Mouse (Mus musculus): ENCODE data around the gene Ccdc82. TPM values are rescaled to one million over a fixed set of nuclear protein-coding genes. Genes with fewer than 3 reads are reported as not detected.

The Ccdc82 gene
- 15.0 and 15.1 TPM in 2 replicates for polyA plus RNA-seq (2015; fragmentation: Nextera tagmentation; extraction: Ambion mirVana)

DNA sequence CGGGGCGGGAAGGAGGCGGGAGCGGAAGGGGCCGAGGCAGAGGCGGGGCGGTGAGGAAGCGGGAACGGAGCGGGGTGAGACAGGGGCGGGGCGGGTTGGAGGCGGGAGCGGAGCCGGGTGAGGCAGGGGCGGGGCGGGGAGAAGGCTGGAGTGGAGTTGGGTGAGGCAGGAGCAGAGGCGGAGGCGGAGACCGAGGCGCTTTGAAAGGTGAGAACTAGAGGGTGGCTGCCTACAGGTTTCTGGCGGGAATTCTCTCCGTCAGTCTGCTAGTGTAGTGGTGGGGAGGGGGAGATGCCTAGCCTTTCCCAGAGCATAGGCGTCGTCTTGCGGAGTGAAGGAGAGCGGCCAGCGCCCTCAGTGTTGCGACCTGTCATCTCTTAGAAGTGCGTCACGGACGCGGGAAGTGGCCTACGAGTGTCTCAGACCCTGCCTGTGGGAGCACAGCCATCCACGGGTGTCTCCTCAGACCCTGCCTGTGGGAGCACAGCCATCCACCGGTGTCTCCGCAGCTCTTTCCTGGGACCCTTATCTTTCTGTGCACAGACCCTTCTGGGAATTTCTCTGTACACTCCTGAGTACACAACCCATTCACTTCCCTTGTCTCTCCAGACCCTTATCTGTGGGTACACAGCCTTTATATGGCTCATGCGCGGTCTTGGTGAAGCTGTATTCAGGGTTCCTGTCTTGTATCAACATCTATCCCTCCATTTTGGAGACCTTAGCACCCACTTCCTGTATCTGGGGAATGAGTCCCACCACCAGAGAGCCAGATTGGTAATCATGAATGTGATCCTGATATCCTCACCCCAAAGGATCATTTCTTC, at the start of gene Ccdc82:
Ccdc82 (plus strand) TSS at position 141 of the 824 bp plus-strand sequence.
- H3K36me3 ChIP-seq (ENCODE audit: control insufficient read depth, insufficient read depth, low read length), result no peaks in the 10 kb centered on the region
- peak within 1 kb of the TSS; percentile 64 for H3K9ac ChIP-seq (ENCODE audit: low read depth, low read length)
- H3K27me3 ChIP-seq (ENCODE audit: control insufficient read depth, insufficient read depth, low read depth, low read length), result no peaks in the 10 kb centered on the region
- peaks cover 21% of the 10 kb centered on the region for H3K4me1 ChIP-seq (ENCODE audit: control insufficient read depth, insufficient read depth, low read length)
- peak within 1 kb of the TSS; percentile 78 for H3K27ac ChIP-seq (ENCODE audit: low read length)
- H3K4me3 ChIP-seq (ENCODE audit: low read depth, low read length), result peak within 1 kb of the TSS; percentile 54
- WGBS, result 2% methylated on average over 26 of the region's 39 CpGs
- peak within 1 kb of the TSS; percentile 69 for H3K4me2 ChIP-seq (ENCODE audit: low read length)
- H3K9me3 ChIP-seq (replicated peaks; ENCODE audit: control insufficient read depth, low read length, poor library complexity, severe bottlenecking), result no peaks in the 10 kb centered on the region
- peak; percentile 97 for ATAC-seq

DNA sequence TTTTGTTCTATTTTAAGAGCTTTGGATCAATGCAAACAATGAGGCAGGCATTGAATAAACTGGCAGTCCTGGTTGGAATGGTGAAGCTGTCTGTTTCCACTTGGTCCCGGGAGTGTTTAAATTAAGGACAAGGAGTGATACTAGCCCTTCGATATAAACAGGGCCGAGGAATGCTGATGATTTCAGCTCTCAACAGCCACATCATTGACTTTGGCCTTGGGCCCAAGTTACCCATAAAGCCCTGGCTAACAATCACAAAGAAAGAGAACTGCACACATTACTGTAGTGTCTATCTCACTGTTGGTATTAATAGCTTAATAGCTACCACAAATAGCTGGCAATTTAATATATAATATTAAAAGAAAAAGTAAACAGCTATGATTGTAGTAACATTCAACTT, 46.7 kb upstream of the Ccdc82 start:
- ATAC-seq, result no peak
- Histone ChIP-seq H3K27me3 (ENCODE audit: control insufficient read depth, insufficient read depth, low read depth, low read length) (no peaks in the 10 kb centered on the region), H3K4me3 (ENCODE audit: low read depth, low read length) (no peak overlapping the region), H3K4me1 (ENCODE audit: control insufficient read depth, insufficient read depth, low read length) (no peaks in the 10 kb centered on the region), H3K9me3 (replicated peaks; ENCODE audit: control insufficient read depth, low read length, poor library complexity, severe bottlenecking) (no peaks in the 10 kb centered on the region), H3K36me3 (ENCODE audit: control insufficient read depth, insufficient read depth, low read length) (no peaks in the 10 kb centered on the region), H3K27ac (ENCODE audit: low read length) (no peak overlapping the region), H3K9ac (ENCODE audit: low read depth, low read length) (no peak overlapping the region), H3K4me2 (ENCODE audit: low read length) (no peak overlapping the region)
- WGBS, result 71% methylated on average over 3 of the region's 3 CpGs

- WGBS, result 94% methylated on average over 1 of the region's 1 CpGs
- Histone ChIP-seq H3K9me3 (replicated peaks; ENCODE audit: control insufficient read depth, low read length, poor library complexity, severe bottlenecking) (no peaks in the 10 kb centered on the region), H3K27ac (ENCODE audit: low read length) (no peak overlapping the region), H3K27me3 (ENCODE audit: control insufficient read depth, insufficient read depth, low read depth, low read length) (no peaks in the 10 kb centered on the region), H3K36me3 (ENCODE audit: control insufficient read depth, insufficient read depth, low read length) (no peaks in the 10 kb centered on the region), H3K4me3 (ENCODE audit: low read depth, low read length) (no peak overlapping the region), H3K4me1 (ENCODE audit: control insufficient read depth, insufficient read depth, low read length) (no peaks in the 10 kb centered on the region), H3K4me2 (ENCODE audit: low read length) (no peak overlapping the region), H3K9ac (ENCODE audit: low read depth, low read length) (no peak overlapping the region)
- ATAC-seq, result no peak
Measured at GRCm38 (mm10) chr9:13203109-13203508, 43.6 kb upstream of the Ccdc82 start.

- no peak for ATAC-seq
- Histone ChIP-seq H3K4me2 (ENCODE audit: low read length) (no peak overlapping the region), H3K36me3 (ENCODE audit: control insufficient read depth, insufficient read depth, low read length) (no peaks in the 10 kb centered on the region), H3K27ac (ENCODE audit: low read length) (no peak overlapping the region), H3K9me3 (replicated peaks; ENCODE audit: control insufficient read depth, low read length, poor library complexity, severe bottlenecking) (no peaks in the 10 kb centered on the region), H3K4me1 (ENCODE audit: control insufficient read depth, insufficient read depth, low read length) (no peaks in the 10 kb centered on the region), H3K27me3 (ENCODE audit: control insufficient read depth, insufficient read depth, low read depth, low read length) (no peaks in the 10 kb centered on the region), H3K4me3 (ENCODE audit: low read depth, low read length) (no peak overlapping the region), H3K9ac (ENCODE audit: low read depth, low read length) (no peak overlapping the region)
- 88% methylated on average over 5 of the region's 5 CpGs for WGBS
Measured at GRCm38 (mm10) chr9:13203681-13204080, 43.1 kb upstream of the Ccdc82 start.

- Histone ChIP-seq H3K4me2 (ENCODE audit: low read length) (no peak overlapping the region), H3K4me3 (ENCODE audit: low read depth, low read length) (no peak overlapping the region), H3K27me3 (ENCODE audit: control insufficient read depth, insufficient read depth, low read depth, low read length) (no peaks in the 10 kb centered on the region), H3K4me1 (ENCODE audit: control insufficient read depth, insufficient read depth, low read length) (no peaks in the 10 kb centered on the region), H3K9ac (ENCODE audit: low read depth, low read length) (no peak overlapping the region), H3K9me3 (replicated peaks; ENCODE audit: control insufficient read depth, low read length, poor library complexity, severe bottlenecking) (no peaks in the 10 kb centered on the region), H3K27ac (ENCODE audit: low read length) (no peak overlapping the region), H3K36me3 (ENCODE audit: control insufficient read depth, insufficient read depth, low read length) (no peaks in the 10 kb centered on the region)
- ATAC-seq, result no peak
- WGBS, result 31% methylated on average over 2 of the region's 2 CpGs
Measured at GRCm38 (mm10) chr9:13206369-13206768, 40.4 kb upstream of the Ccdc82 start.

- Histone ChIP-seq H3K9ac (ENCODE audit: low read depth, low read length) (no peak overlapping the region), H3K4me3 (ENCODE audit: low read depth, low read length) (no peak overlapping the region), H3K27ac (ENCODE audit: low read length) (no peak overlapping the region), H3K27me3 (ENCODE audit: control insufficient read depth, insufficient read depth, low read depth, low read length) (no peaks in the 10 kb centered on the region), H3K36me3 (ENCODE audit: control insufficient read depth, insufficient read depth, low read length) (no peaks in the 10 kb centered on the region), H3K4me2 (ENCODE audit: low read length) (no peak overlapping the region), H3K4me1 (ENCODE audit: control insufficient read depth, insufficient read depth, low read length) (no peaks in the 10 kb centered on the region), H3K9me3 (replicated peaks; ENCODE audit: control insufficient read depth, low read length, poor library complexity, severe bottlenecking) (no peaks in the 10 kb centered on the region)
- ATAC-seq, result no peak
- WGBS, result 72% methylated on average over 1 of the region's 1 CpGs
Measured at GRCm38 (mm10) chr9:13225872-13226271, 20.9 kb upstream of the Ccdc82 start.

GRCm38 (mm10) chr9:13230553-13230952, 16.2 kb upstream of the Ccdc82 start:
- Histone ChIP-seq H3K4me3 (ENCODE audit: low read depth, low read length) (no peak overlapping the region), H3K4me1 (ENCODE audit: control insufficient read depth, insufficient read depth, low read length) (no peaks in the 10 kb centered on the region), H3K36me3 (ENCODE audit: control insufficient read depth, insufficient read depth, low read length) (no peaks in the 10 kb centered on the region), H3K27me3 (ENCODE audit: control insufficient read depth, insufficient read depth, low read depth, low read length) (no peaks in the 10 kb centered on the region), H3K27ac (ENCODE audit: low read length) (no peak overlapping the region), H3K9me3 (replicated peaks; ENCODE audit: control insufficient read depth, low read length, poor library complexity, severe bottlenecking) (no peaks in the 10 kb centered on the region), H3K9ac (ENCODE audit: low read depth, low read length) (no peak overlapping the region), H3K4me2 (ENCODE audit: low read length) (no peak overlapping the region)
- WGBS, result 5% methylated on average over 4 of the region's 4 CpGs
- ATAC-seq, result 0 out of 2 replicates have a peak, but pooled peaks have one; percentile 23

DNA sequence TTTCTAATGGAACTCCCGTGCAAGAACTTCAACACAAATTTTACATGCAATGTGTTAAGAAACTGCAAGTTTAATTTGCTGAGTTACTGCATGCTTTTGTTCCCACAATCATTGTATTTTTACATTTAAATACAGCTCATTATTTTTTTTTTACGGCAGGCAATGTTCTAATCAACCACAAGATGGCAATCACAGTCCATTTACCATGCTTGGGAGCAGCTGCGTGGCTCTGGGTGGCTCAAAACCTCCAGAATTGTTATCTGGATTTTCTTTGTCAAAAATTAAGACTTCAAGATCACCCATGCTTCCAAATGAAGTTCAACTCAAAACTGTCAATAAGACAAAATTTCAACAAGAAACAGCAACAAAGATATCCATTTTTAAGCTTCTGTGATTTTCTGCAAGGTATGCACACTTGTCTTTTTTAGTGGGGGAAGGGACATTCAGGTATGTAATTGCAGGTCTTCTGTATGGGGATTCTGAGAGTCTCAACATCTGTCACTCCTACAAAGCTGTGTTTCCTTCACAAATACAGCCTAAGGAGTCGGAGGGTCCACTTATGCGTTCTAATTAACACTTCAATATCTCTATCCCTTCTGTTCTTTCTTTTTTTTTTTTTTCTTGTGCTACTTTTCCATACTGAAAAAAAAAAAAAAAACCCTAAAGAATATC, 15.1 kb upstream of the Ccdc82 start:
- Histone ChIP-seq H3K9ac (ENCODE audit: low read depth, low read length) (no peak overlapping the region), H3K4me2 (ENCODE audit: low read length) (no peak overlapping the region), H3K27me3 (ENCODE audit: control insufficient read depth, insufficient read depth, low read depth, low read length) (no peaks in the 10 kb centered on the region), H3K9me3 (replicated peaks; ENCODE audit: control insufficient read depth, low read length, poor library complexity, severe bottlenecking) (no peaks in the 10 kb centered on the region), H3K4me1 (ENCODE audit: control insufficient read depth, insufficient read depth, low read length) (no peaks in the 10 kb centered on the region), H3K36me3 (ENCODE audit: control insufficient read depth, insufficient read depth, low read length) (no peaks in the 10 kb centered on the region), H3K4me3 (ENCODE audit: low read depth, low read length) (no peak overlapping the region), H3K27ac (ENCODE audit: low read length) (no peak overlapping the region)
- 18% methylated on average over 5 of the region's 5 CpGs for WGBS
- peak; percentile 84; the same call in 1 of the 2 replicates for ATAC-seq

DNA sequence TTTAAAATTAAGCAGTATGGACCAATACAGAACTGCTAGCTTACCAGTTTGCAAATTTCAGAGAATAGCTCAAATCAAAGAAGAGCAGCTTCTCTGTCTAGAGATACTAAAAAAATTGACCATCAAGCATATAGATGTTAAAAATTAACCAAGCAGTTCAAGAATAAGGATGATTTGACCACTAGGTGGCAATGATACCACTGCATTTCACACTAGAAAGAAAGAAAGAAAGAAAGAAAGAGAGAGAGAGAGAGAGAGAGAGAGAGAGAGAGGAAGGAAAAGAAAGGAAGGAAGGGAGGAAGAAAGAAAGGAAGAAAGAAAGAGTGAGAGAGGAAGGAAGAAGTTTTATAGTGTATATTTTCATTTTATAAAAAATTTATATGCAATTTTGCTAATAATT, 4.4 kb upstream of the Ccdc82 start:
- H3K36me3 ChIP-seq (ENCODE audit: control insufficient read depth, insufficient read depth, low read length), result no peaks in the 10 kb centered on the region
- no peaks in the 10 kb centered on the region for H3K27me3 ChIP-seq (ENCODE audit: control insufficient read depth, insufficient read depth, low read depth, low read length)
- no peaks in the 10 kb centered on the region for H3K9me3 ChIP-seq (replicated peaks; ENCODE audit: control insufficient read depth, low read length, poor library complexity, severe bottlenecking)
- H3K27ac ChIP-seq (ENCODE audit: low read length), result no peak overlapping the region
- H3K4me1 ChIP-seq (ENCODE audit: control insufficient read depth, insufficient read depth, low read length), result peaks cover 14% of the 10 kb centered on the region
- no peak for ATAC-seq
- no peak overlapping the region for H3K4me3 ChIP-seq (ENCODE audit: low read depth, low read length)
- no peak overlapping the region for H3K9ac ChIP-seq (ENCODE audit: low read depth, low read length)
- H3K4me2 ChIP-seq (ENCODE audit: low read length), result no peak overlapping the region

All from midbrain, embryonic 16.5 days (tissue).